Mouse (Mus musculus) skeletal muscle tissue, adult 2 months (tissue): ENCODE measurements around the gene Kifc1.
"Not testable (repeated sequence)": the region's sequence is repeated elsewhere in the genome, so short reads cannot be mapped to it uniquely, and the experiment has no call there.

Experiments
- DNase-seq: peaks from one replicate; pipeline ENCODE4 v3.0.0-alpha.2; 2012; ENCODE audit warnings: low read depth, low spot score

Kifc1 gene

DNA sequence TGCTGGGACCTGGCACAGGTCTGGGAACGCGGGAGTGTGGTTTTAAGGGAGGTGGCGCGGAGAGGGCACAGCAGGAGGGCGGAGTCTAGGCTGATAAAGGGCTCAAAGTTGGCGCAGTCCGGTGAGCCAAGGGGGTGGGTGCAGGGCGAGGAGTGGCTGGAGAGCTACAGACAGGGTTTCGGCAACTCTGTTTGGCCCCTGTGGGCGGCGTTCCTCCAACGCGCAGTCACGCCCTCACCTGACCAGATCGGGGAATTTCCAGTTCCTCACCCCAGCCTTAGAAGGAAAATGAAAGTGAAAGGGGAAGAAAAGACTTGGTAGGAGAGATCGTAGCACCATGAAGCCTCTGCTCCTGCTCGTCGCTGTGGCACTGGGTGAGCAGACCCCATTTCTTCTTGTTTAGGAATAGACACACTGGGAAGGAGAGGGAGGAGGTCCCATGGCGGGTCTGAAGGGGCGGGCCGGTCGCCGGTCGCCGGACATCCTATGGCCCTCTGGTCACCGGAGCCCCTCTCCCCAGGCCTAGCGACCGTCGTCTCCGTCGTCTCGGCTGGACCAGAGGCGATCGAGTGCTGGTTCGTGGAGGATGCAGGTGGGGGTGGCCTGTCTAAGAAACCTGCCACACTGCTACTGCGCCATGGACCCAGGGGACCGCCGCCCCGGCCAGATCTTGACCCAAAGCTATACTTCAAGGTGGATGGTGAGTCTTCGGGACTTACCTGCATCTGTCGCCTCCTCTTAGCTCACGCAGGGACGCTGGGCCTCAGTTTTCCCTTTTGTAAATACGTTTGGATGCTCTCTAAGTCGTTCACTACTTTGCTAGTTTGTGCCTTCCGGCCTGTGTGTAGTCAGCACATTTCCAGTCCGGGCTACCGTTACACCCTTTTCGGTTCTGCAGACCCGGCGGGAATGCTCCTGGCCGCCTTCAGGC, 29.2 kb upstream of the Kifc1 start:
- DNase-seq: peak; percentile 73

DNA sequence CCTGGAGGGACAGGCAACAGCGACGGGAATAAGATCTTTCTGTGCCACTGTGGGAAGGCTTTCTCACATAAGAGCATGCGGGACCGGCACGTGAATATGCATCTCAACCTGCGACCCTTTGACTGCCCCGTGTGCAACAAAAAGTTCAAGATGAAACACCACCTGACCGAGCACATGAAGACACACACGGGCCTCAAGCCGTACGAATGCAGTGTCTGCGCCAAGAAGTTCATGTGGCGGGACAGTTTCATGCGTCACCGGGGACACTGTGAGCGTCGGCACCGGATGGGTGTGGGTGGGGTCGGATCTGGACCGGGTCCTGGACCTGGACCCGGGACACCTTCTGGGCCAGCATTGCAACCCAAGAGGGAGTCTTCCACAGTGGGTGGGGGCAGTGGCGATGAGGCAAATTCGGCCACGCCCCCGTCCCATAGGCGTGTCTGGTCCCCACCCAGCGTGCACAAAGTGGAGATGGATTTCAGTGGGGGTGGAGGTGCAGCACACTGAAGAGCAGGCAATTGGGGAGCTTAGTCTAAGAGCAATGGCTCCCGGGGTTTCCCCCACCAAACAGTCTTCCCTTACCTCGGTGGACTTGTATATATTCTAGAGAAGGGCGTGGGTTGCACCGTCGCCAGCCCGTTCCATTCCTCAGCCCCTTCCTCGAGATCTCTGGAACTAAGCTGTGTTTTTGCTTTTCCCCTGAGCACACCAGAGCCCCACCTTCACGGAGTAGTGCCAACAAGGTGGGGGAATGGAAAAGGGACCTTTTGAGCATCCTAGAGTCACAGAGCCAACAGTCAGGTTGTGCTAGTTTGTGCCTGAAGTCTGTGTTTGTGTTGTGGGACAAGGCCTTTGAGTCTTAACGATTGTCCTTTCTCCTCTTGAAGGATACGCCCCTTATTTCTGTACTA, 28.1 kb upstream of the Kifc1 start:
- no peak for DNase-seq

DNA sequence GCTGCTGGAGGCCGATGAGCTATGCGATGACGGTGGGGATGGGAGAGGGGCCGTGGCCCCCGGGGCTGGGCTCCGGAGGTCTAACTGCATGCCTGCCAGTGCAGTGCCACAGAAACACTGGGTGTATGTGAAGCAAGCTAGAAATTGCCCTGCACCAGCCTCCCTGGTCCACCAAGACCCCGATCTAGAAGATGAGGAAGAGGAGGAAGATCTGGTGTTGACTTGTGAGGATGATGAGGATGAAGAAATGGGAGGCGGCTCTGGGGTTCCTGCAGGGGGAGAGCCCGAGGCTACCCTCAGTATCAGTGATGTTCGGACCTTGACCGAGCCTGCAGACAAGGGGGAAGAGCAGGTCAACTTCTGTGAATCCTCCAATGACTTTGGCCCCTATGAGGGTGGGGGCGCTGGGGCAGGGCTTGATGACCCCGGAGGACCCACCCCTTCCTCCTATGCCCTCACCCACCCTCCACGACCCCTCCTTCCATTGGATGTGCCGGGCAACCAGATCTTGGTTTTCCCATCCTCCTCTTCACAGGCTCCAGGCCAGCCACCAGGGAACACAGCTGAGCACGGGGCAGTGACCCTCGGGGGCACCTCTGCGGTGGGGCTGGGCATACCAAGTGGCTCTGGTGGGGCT, 27.3 kb upstream of the Kifc1 start:
- DNase-seq: no peak

DNA sequence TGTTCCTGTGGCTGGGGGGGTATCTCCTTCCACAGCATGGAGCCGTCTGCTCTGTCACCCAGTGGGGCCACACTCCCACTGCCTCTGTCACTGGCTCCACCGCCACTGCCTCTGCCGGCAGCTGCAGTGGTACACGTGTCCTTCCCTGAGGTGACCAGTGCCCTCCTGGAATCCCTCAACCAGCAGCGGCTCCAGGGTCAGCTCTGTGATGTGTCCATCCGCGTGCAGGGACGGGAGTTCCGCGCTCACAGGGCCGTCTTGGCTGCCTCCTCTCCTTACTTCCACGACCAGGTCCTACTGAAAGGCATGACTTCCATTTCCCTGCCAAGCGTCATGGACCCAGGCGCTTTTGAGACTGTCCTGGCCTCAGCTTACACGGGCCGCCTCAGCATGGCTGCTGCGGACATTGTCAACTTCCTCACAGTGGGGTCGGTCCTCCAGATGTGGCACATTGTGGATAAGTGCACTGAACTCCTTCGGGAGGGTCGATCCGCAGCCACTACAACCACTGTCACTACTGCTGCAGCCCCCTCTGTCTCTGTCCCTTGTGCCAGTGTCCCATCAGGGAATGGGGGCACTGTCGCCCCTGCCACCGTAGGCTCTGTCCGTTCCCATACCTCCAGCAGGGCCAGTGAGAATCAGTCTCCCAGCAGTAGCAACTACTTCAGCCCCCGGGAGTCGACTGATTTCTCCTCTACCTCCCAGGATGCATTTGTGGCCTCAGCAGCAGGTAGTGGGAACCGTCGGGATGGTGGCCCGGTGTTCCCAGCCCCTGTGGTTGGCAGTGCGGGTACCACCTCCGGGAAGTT, 26.6 kb upstream of the Kifc1 start:
- no peak for DNase-seq

DNA sequence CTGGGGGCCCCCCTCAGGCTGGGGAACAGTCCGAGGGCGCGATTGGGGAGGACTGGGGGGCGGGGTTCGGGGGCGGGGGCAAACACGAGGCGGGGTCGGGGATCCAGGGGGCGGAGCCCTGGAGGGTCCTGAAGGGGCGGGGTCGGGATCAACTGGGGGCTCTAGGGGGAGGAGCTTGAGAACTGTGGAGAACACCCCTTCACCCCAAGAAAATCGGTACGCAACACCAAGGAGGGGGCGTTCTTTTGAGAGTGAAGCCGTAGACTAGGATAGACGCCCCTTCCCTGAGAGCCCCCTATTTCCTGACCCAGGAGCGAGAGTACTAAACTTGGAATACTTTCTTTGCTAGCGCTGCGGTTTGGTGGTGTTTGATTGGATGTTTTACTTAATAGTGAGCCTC, 25.8 kb upstream of the Kifc1 start:
- DNase-seq: no peak

DNA sequence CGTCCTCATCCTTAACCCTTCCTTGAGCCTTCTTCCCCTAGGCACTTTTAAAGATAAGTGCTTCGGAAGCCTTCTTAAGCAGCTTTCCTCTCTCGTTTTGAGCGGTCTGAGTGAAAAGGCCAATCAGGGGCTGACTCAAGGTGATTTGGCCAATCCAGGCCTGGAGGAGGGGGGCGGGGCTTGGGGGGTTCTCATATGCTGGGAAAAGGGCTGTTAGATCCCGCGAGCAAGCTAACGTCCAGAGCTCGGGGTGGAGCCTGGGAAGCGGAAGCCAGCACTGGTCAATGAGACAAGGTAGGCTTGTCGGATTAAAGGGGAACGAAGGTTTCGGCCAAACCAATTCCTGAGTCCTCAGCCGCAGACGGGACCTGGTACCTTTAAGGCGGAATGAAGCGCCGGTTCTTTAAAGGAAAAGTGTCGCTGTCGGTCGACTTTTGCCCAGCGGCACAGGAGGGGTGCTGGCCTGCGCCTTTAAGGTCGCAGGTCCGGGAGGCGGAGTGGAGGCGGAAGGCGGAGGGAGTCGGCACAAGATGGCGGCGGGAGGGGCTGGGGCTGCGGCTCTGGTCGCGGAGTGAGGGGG, 25.3 kb upstream of the Kifc1 start, which contains the start of the genes Tapbp and Zbtb22:
Gene Tapbp (plus strand): TSS at position 229 of the 580 bp plus-strand sequence.
Gene Zbtb22 (plus strand): TSS at position 234 of the 580 bp plus-strand sequence.
- peak; percentile 98 for DNase-seq

DNA sequence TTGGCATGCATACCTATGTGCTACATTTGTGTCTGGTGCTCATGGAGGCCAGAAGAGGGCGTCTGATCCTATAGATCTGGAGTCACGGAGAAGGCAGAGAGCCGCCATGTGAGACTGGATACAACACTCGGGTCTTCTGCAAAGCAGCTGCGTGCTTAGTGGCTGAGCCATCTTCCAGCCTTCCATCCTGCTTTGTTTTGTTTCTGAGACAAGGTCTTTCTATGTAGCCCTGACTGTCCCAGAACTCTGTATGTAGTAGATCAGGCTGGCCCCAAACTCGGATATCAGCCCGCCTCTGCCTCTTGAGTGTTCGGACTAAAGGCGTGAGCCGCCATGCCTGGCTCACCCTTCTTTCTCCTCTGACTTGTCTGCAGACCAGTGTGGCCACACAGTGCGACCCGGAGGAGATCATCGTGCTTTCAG, 24.5 kb upstream of the Kifc1 start:
- DNase-seq: no peak

DNA sequence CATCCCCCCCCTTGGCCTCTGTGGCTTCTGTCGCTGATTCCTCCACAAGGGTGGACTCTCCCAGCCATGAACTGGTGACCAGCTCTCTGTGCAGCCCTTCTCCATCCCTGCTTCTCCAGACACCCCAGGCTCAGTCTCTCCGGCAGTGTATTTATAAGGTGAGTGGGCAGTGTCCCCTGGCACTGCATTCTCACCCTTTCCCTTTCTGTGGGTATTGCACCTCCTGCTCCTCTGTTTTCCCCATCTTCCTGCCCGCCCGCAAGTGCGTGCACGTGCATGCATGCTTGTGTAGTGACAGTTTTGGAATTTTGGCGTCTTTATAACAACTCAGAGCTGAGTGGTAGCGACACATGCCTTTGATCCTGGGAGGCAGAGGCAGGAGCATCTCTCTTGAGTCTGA, 23.4 kb upstream of the Kifc1 start:
- DNase-seq: no peak

DNA sequence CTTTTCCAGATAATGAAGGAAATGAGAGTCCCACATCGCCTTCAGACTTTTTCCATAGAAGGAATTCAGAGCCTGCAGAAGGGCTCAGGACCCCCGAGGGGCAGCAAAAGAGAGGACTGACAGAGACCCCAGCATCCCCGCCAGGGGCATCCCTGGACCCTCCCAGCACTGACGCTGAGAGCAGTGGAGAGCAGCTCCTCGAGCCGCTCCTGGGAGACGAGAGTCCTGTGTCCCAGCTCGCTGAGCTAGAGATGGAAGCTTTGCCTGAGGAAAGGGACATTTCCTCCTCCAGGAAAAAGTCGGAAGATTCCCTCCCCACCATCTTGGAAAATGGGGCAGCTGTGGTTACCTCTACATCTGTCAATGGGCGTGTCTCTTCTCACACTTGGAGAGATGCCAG, 22.8 kb upstream of the Kifc1 start:
- no peak for DNase-seq

DNA sequence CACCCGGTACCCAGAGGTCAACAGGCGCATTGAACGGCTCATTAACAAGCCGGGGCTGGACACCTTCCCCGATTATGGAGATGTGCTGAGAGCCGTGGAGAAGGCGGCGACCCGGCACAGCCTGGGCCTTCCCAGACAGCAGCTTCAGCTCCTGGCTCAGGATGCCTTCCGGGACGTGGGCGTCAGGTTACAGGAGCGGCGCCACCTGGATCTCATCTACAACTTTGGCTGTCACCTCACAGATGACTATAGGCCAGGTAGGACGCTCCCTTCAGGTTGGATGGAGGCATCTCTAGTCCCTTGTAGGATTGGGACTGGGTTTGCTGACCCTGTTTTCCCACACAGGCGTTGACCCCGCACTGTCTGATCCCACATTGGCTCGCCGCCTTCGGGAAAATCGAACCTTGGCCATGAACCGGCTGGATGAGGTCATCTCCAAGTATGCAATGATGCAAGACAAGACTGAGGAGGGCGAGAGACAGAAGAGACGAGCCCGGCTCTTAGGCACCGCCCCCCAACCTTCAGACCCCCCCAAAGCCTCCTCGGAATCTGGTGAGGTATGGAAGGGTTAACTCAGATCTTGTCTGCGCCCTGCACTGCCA, 21.5 kb upstream of the Kifc1 start:
- DNase-seq: no peak

DNA sequence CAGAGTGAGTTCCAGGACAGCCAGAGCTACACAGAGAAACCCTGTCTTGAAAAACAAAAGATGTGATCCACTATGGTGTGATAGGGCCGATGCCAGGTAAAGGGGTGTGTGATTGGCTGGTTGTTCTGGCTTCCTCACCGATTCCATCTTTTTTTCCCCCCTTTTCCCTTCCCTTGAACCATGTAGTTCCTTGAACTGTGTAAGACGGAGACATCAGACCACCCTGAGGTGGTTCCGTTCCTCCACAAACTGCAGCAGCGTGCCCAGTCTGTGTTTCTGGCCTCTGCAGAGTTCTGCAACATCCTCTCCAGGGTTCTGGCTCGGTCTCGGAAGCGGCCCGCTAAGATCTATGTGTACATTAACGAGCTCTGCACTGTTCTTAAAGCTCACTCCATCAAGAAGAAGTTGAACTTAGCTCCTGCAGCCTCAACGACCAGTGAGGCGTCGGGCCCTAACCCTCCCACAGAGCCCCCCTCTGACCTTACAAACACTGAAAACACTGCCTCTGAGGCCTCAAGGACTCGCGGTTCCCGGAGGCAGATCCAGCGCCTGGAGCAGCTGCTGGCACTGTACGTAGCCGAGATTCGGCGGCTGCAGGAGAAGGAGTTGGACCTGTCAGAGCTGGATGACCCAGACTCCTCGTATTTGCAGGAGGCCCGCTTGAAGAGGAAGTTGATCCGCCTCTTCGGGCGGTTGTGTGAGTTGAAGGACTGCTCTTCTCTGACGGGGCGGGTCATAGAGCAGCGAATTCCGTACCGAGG, 20.8 kb upstream of the Kifc1 start:
- no peak for DNase-seq

DNA sequence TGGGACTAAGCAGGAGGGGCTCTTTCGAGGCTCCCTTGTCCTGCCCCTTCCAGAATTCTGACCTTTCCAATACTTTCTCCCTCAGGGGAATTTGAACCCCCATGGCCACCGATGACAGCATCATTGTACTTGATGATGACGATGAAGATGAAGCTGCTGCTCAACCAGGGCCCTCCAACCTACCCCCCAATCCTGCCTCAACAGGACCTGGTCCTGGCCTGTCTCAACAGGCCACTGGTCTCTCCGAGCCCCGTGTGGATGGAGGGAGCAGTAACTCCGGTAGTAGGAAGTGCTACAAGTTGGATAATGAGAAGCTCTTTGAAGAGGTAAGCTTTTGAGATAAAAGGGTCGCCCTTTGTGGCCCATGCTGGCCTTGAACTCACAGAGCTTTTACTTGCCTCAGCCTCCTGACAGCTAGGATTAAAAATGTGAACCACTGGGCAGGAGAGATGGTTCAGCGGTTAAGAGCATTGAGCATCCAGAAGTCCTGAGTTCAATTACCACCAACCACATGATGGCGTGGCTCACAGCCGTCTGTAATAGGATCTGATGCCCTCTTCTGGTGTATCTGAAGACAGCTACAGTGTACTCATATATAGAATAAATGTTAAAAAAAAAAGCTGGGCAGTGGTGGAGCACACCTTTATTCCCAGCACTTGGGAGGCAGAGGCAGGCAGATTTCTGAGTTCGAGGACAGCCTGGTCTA, 20.0 kb upstream of the Kifc1 start:
- DNase-seq: no peak

DNA sequence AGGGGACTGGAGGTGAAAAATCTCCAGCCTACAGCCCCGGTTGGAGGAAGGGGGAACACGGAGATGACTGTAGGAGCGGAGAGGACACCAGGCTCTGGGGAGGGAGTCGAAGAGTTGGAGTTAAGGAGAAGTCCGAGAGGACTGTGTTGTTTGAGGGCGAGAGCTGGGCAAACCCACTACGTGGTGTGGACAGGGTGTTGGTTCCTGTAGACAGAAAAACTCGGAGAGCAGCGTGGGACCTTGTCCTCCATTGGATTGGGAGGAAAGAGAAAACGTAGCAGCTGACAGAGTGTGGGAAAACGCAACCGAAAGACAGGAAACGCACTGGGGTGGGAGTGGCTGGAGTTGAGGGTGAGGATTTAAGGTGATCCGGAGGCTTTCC, 19.4 kb upstream of the Kifc1 start:
- DNase-seq: no peak

DNA sequence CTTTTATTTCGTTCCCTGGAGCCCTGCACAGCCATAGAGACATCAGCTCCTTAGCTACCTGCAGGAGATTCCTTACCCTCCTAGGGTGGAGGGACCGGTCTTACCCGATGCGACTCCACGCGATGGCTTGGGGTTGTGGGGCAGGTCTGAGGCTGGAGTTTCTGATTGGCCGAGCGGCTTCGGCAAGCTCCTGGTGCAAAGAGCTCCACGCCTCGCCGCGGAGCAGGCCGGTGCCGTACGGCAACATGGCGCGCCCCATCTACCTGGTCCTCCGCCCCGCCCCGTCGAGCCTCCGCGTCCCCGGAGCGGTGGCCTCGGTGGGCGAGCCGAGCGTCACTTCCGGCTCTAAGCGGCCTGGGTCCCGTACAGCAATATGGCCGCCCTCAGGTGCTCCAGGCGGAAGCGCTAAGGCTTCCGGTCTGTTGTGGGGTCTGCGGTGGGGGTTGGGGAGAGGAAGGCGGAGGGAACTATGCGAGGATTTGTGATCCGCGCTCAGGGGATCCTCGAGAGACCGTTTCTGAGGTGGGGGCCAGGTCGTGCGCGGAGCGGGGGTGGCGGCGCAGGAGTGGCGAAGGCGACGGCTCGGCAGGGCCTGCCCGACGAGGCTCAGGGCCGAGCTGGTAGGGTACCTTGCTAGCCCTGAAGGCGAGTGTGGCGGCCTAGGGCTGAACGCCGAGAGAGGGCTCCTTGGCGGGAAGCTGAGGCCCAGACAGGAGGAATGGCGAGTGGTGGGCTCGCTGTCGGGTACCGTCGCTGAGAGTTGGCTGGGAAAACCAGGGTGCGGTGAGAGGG, 18.8 kb upstream of the Kifc1 start, which contains the start of gene Daxx:
Gene Daxx (plus strand): TSS at position 338 of the 792 bp plus-strand sequence.
- peak; percentile 98 for DNase-seq

DNA sequence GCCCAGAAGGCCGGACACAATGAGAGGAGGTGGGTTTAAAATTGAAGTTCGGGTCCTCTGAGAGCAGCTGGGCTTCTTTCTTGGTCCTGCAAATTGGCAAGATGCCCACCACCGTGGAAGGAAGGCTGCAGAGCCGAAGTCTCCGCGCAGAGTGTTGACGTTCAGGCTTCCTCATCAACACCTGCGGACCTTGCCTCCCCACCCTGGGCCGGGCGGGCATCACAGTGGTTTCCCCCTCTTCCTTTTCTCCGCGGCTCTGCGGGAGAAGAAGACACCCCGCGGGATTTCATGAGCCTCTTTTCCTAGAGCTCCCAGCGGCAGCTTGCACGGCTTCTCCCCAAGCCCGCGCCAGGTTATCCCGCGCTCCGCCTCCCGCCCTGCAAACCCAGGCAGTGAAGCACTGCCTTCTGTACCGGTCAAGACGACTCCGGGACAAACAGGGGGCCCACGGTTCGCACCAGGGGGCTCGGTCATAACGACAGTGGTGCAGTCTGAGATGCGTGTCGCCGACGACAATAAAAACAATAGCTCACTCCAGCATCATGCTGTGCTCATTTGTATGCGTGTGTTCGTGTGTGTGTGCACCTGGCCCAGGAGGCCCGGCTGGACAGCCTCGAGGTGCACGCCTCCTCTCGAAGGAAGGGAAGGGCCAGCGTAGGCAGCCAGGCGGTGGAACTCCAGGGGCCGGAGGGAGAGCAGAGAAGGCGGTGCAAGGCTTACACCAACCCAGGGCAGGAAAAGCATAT, 18.0 kb upstream of the Kifc1 start:
- DNase-seq: no peak

DNA sequence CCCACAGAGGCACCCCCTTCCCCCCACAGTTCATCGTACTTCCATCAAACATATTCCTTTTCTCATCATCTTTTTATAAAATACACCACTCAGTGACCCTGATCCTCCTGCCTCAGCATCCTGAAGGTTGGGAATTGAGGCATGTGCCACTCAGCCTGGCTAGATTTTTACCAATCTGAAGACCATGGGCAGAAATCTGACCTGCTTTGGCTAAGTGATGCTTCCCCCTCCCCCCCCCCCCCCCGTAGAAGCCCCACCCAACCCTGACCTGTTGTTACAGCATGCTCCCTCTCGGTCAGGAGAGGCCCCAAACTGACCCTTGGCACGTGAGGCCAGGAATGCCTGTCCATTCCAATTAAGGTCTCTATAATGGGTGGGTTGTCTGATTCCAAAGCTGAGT, 14.4 kb upstream of the Kifc1 start, which contains the start of gene Platr17:
Gene Platr17 (plus strand): TSS at position 301 of the 400 bp plus-strand sequence.
- not testable (repeated sequence) for DNase-seq
